ENCODE assay signal across 11 mouse cellular contexts in genomic region chr14:25311475-25311874, GRCm38 (mm10).
A peak's percentile ranks its signal among the peaks of the same experiment; 100 is the strongest.
DNase-seq lines count a peak whose midpoint lies in the region; ATAC-seq and TF ChIP-seq lines count a peak whose summit lies in the region.
"Had no signal": no experiment of that assay in that cellular context is flagged by ENCODE, and none has a peak within 500 bp of the region (broad histone marks: within the 10 kb centered on the region; RNA-seq: fewer than 3 reads in every experiment).

No protein-coding gene starts in this region.

- no peaks in the 10 kb centered on the region for H3K9me3 ChIP-seq in hindbrain, postnatal 0 days (ENCODE audit: low read length)
- H3K9me3 ChIP-seq in hindbrain, embryonic 16.5 days (ENCODE audit: control insufficient read depth, low read length) = no peaks in the 10 kb centered on the region
- H3K9me3 ChIP-seq in midbrain, embryonic 10.5 days (replicated peaks) = no peaks in the 10 kb centered on the region
- no peaks in the 10 kb centered on the region for H3K9me3 ChIP-seq in midbrain, embryonic 15.5 days
- no peaks in the 10 kb centered on the region for H3K9me3 ChIP-seq in embryonic facial prominence, embryonic 14.5 days (ENCODE audit: control insufficient read depth, low read length)
- H3K9me3 ChIP-seq in limb, embryonic 15.5 days = no peaks in the 10 kb centered on the region
- H3K9me3 ChIP-seq: embryonic facial prominence, embryonic 12.5 days; limb, embryonic 13.5 days; neural tube, embryonic 13.5 days had no signal

- no peaks in the 10 kb centered on the region for H3K27me3 ChIP-seq in hindbrain, postnatal 0 days (ENCODE audit: insufficient read depth, low read length)
- H3K27me3 ChIP-seq in hindbrain, embryonic 16.5 days (replicated peaks; ENCODE audit: control insufficient read depth, insufficient read depth, low read length) = no peaks in the 10 kb centered on the region
- H3K27me3 ChIP-seq in midbrain, embryonic 10.5 days (ENCODE audit: low read depth, poor library complexity, severe bottlenecking) = peaks cover 36% of the 10 kb centered on the region
- no peaks in the 10 kb centered on the region for H3K27me3 ChIP-seq in midbrain, embryonic 15.5 days (replicated peaks)
- H3K27me3 ChIP-seq in embryonic facial prominence, embryonic 14.5 days (replicated peaks; ENCODE audit: control insufficient read depth, insufficient read depth, low read length) = no peaks in the 10 kb centered on the region
- H3K27me3 ChIP-seq in limb, embryonic 15.5 days = no peaks in the 10 kb centered on the region
- H3K27me3 ChIP-seq: embryonic facial prominence, embryonic 12.5 days; limb, embryonic 13.5 days; neural tube, embryonic 13.5 days had no signal

- ATAC-seq in hindbrain, postnatal 0 days = no peak
- no peak for ATAC-seq in hindbrain, embryonic 16.5 days
- no peak for ATAC-seq in midbrain, embryonic 15.5 days (replicated peaks)
- ATAC-seq in embryonic facial prominence, embryonic 14.5 days (ENCODE audit: low read depth) = no peak
- ATAC-seq in limb, embryonic 15.5 days (ENCODE audit: insufficient number of reproducible peaks, low FRiP score, low TSS enrichment, low read depth) = no peak
- no peak for ATAC-seq in frontal cortex, adult (ENCODE audit: low TSS enrichment)

- peaks cover 10% of the 10 kb centered on the region for H3K4me1 ChIP-seq in hindbrain, postnatal 0 days (ENCODE audit: insufficient read depth, low read length)
- H3K4me1 ChIP-seq in hindbrain, embryonic 16.5 days (ENCODE audit: control insufficient read depth, insufficient read depth, low read depth, low read length) = peaks cover 11% of the 10 kb centered on the region
- peaks cover 48% of the 10 kb centered on the region for H3K4me1 ChIP-seq in midbrain, embryonic 10.5 days
- peaks cover 6% of the 10 kb centered on the region for H3K4me1 ChIP-seq in midbrain, embryonic 15.5 days
- peaks cover 16% of the 10 kb centered on the region; the same call in 1 of the 2 replicates for H3K4me1 ChIP-seq in embryonic facial prominence, embryonic 14.5 days (ENCODE audit: control insufficient read depth, insufficient read depth, low read length)
- peaks cover 21% of the 10 kb centered on the region for H3K4me1 ChIP-seq in limb, embryonic 15.5 days

- peak; percentile 66 for DNase-seq in hindbrain, postnatal 0 days (ENCODE audit: low spot score)
- no peak for DNase-seq in midbrain, embryonic 10.5 days (ENCODE audit: low spot score)
- DNase-seq in embryonic facial prominence, embryonic 14.5 days (ENCODE audit: low spot score) = peak; percentile 74
- DNase-seq in ovary, adult 18-20 months (ENCODE audit: low spot score) = no peak

- WGBS in hindbrain, postnatal 0 days = 39% methylated on average over 3 of the region's 3 CpGs
- WGBS in hindbrain, embryonic 16.5 days = 48% methylated on average over 3 of the region's 3 CpGs
- 86% methylated on average over 3 of the region's 3 CpGs for WGBS in midbrain, embryonic 10.5 days
- 58% methylated on average over 3 of the region's 3 CpGs for WGBS in midbrain, embryonic 15.5 days
- 49% methylated on average over 3 of the region's 3 CpGs for WGBS in embryonic facial prominence, embryonic 14.5 days
- 44% methylated on average over 3 of the region's 3 CpGs for WGBS in limb, embryonic 15.5 days

- no peak for TF ChIP-seq CTCF in hindbrain, postnatal 0 days (IDR thresholded peaks at IDR 0.05; ENCODE audit: low read depth)

- H3K9ac ChIP-seq in hindbrain, postnatal 0 days (replicated peaks; ENCODE audit: low read length) = no peak overlapping the region
- H3K9ac ChIP-seq in hindbrain, embryonic 16.5 days (ENCODE audit: low read depth, low read length) = no peak overlapping the region
- H3K9ac ChIP-seq in midbrain, embryonic 15.5 days = no peak overlapping the region
- H3K9ac ChIP-seq in embryonic facial prominence, embryonic 14.5 days (ENCODE audit: low read depth, low read length) = no peak overlapping the region
- H3K9ac ChIP-seq in limb, embryonic 15.5 days = no peak overlapping the region
- H3K9ac ChIP-seq: embryonic facial prominence, embryonic 12.5 days had no signal

- no peaks in the 10 kb centered on the region for H3K36me3 ChIP-seq in hindbrain, postnatal 0 days (ENCODE audit: insufficient read depth, low read length)
- no peaks in the 10 kb centered on the region for H3K36me3 ChIP-seq in hindbrain, embryonic 16.5 days (ENCODE audit: control insufficient read depth, insufficient read depth, low read length)
- no peaks in the 10 kb centered on the region for H3K36me3 ChIP-seq in midbrain, embryonic 10.5 days
- H3K36me3 ChIP-seq in midbrain, embryonic 15.5 days (replicated peaks) = no peaks in the 10 kb centered on the region
- no peaks in the 10 kb centered on the region for H3K36me3 ChIP-seq in embryonic facial prominence, embryonic 14.5 days (ENCODE audit: control insufficient read depth, insufficient read depth, low read length)
- no peaks in the 10 kb centered on the region for H3K36me3 ChIP-seq in limb, embryonic 15.5 days
- H3K36me3 ChIP-seq: embryonic facial prominence, embryonic 12.5 days; limb, embryonic 13.5 days; neural tube, embryonic 13.5 days had no signal

- no peak overlapping the region for H3K4me3 ChIP-seq in hindbrain, postnatal 0 days (ENCODE audit: low read length)
- H3K4me3 ChIP-seq in hindbrain, embryonic 16.5 days (ENCODE audit: low read length) = no peak overlapping the region
- no peak overlapping the region for H3K4me3 ChIP-seq in midbrain, embryonic 10.5 days
- no peak overlapping the region for H3K4me3 ChIP-seq in midbrain, embryonic 15.5 days
- H3K4me3 ChIP-seq in embryonic facial prominence, embryonic 14.5 days (ENCODE audit: low read depth, low read length) = no peak overlapping the region
- H3K4me3 ChIP-seq in limb, embryonic 15.5 days = no peak overlapping the region
- H3K4me3 ChIP-seq: embryonic facial prominence, embryonic 12.5 days; limb, embryonic 13.5 days; neural tube, embryonic 13.5 days had no signal

- H3K27ac ChIP-seq in hindbrain, postnatal 0 days = no peak overlapping the region
- no peak overlapping the region for H3K27ac ChIP-seq in hindbrain, embryonic 16.5 days (ENCODE audit: low read depth, low read length)
- H3K27ac ChIP-seq in midbrain, embryonic 10.5 days (replicated peaks) = peak overlapping the region; percentile 74
- no peak overlapping the region; the same call in 1 of the 2 replicates for H3K27ac ChIP-seq in midbrain, embryonic 15.5 days
- H3K27ac ChIP-seq in embryonic facial prominence, embryonic 14.5 days (replicated peaks; ENCODE audit: low read depth, low read length) = no peak overlapping the region
- 0 out of 2 replicates have a peak overlapping the region, but pooled peaks have one; percentile 47 for H3K27ac ChIP-seq in limb, embryonic 15.5 days
- H3K27ac ChIP-seq: embryonic facial prominence, embryonic 12.5 days had no signal

- H3K4me2 ChIP-seq in hindbrain, postnatal 0 days (ENCODE audit: low read depth, low read length) = no peak overlapping the region
- no peak overlapping the region for H3K4me2 ChIP-seq in hindbrain, embryonic 16.5 days (ENCODE audit: low read length)
- H3K4me2 ChIP-seq in midbrain, embryonic 15.5 days = no peak overlapping the region
- no peak overlapping the region for H3K4me2 ChIP-seq in embryonic facial prominence, embryonic 14.5 days (ENCODE audit: low read depth, low read length)
- H3K4me2 ChIP-seq in limb, embryonic 15.5 days = no peak overlapping the region
- H3K4me2 ChIP-seq: embryonic facial prominence, embryonic 12.5 days; limb, embryonic 13.5 days; neural tube, embryonic 13.5 days had no signal

Comparison
In these comparisons a context has a peak if more than half of its experiments do, and no peak if none do; other contexts are left out.
1. H3K27ac ChIP-seq: peak in midbrain, embryonic 10.5 days (single experiment) and limb, embryonic 15.5 days (single experiment); none in hindbrain, postnatal 0 days (single experiment), hindbrain, embryonic 16.5 days (single experiment), midbrain, embryonic 15.5 days (single experiment) and embryonic facial prominence, embryonic 14.5 days (single experiment).
2. DNase-seq: peak in hindbrain, postnatal 0 days (single experiment) and embryonic facial prominence, embryonic 14.5 days (single experiment); none in midbrain, embryonic 10.5 days (single experiment) and ovary, adult 18-20 months (single experiment).